Mouse (Mus musculus): ENCODE measurements at regions not wholly inside any gene's neighbourhood (a gene's known extent, or its start where the extent isn't known, plus 50 kb on each side); places are given as distances from the start of the nearest gene placed in this dataset.

- H3K9ac ChIP-seq = no peak overlapping the region
- no peaks in the 10 kb centered on the region for H3K9me3 ChIP-seq (ENCODE audit: low read length)
- WGBS = 95% methylated on average over 1 of the region's 1 CpGs
Observed at GRCm38 (mm10) chr13:83206622-83207021, 297.2 kb upstream of the Mef2c start.

DNA sequence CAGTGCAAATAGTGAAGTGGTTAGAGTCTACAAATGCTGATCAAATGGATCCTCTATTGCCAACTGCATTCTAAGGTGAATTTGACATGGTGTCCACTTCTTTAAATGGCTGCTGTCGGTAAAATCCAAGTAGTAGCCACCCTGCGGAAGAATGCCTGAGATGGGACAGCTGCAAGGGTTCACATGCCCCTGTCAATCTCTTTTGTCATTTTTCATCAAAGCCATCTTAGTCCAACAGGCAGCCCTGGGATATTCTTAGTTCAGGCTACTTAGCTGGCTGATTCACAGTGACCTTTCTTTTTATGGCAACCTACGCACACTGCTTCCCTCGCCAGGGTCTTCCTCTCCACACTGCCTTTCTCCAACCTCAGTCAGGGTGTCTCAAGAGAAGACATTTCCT, 296.3 kb upstream of the Mef2c start:
- TF ChIP-seq CTCF (IDR thresholded peaks at IDR 0.05; ENCODE audit: low read depth) = no peak
- no peak for ATAC-seq
- H3K27me3 ChIP-seq (ENCODE audit: insufficient read depth, low read length) = no peaks in the 10 kb centered on the region
- no peaks in the 10 kb centered on the region for H3K9me3 ChIP-seq (ENCODE audit: low read length)
- H3K4me1 ChIP-seq (ENCODE audit: insufficient read depth) = no peaks in the 10 kb centered on the region
- no peaks in the 10 kb centered on the region for H3K36me3 ChIP-seq (ENCODE audit: insufficient read depth)
- DNase-seq = no peak
- WGBS = 92% methylated on average over 4 of the region's 4 CpGs
- H3K27ac ChIP-seq (ENCODE audit: low read depth, low read length) = no peak overlapping the region
- no peak overlapping the region for H3K4me2 ChIP-seq (ENCODE audit: low read depth)
- H3K4me3 ChIP-seq (ENCODE audit: low read depth, low read length) = no peak overlapping the region
- H3K9ac ChIP-seq = no peak overlapping the region

More at GRCm38 (mm10) chr13:83206622-83207021, 297.2 kb upstream of the Mef2c start:
- no peak for ATAC-seq
- DNase-seq = no peak
- H3K4me1 ChIP-seq (ENCODE audit: insufficient read depth) = no peaks in the 10 kb centered on the region
- H3K4me3 ChIP-seq (ENCODE audit: low read depth, low read length) = no peak overlapping the region
- no peaks in the 10 kb centered on the region for H3K27me3 ChIP-seq (ENCODE audit: insufficient read depth, low read length)
- H3K27ac ChIP-seq (ENCODE audit: low read depth, low read length) = no peak overlapping the region
- no peaks in the 10 kb centered on the region for H3K36me3 ChIP-seq (ENCODE audit: insufficient read depth)
- H3K4me2 ChIP-seq (ENCODE audit: low read depth) = no peak overlapping the region
- TF ChIP-seq CTCF (IDR thresholded peaks at IDR 0.05; ENCODE audit: low read depth) = no peak

GRCm38 (mm10) chr13:83208111-83208510, 295.7 kb upstream of the Mef2c start:
- H3K4me1 ChIP-seq (ENCODE audit: insufficient read depth) = no peaks in the 10 kb centered on the region
- no peaks in the 10 kb centered on the region for H3K9me3 ChIP-seq (ENCODE audit: low read length)
- no peaks in the 10 kb centered on the region for H3K36me3 ChIP-seq (ENCODE audit: insufficient read depth)
- no peak for DNase-seq
- WGBS = 83% methylated on average over 5 of the region's 5 CpGs
- H3K9ac ChIP-seq = no peak overlapping the region
- TF ChIP-seq CTCF (IDR thresholded peaks at IDR 0.05; ENCODE audit: low read depth) = no peak
- H3K4me3 ChIP-seq (ENCODE audit: low read depth, low read length) = no peak overlapping the region
- H3K27me3 ChIP-seq (ENCODE audit: insufficient read depth, low read length) = no peaks in the 10 kb centered on the region
- ATAC-seq = no peak
- H3K4me2 ChIP-seq (ENCODE audit: low read depth) = no peak overlapping the region
- no peak overlapping the region for H3K27ac ChIP-seq (ENCODE audit: low read depth, low read length)

- H3K9ac ChIP-seq = no peak overlapping the region
- no peak for DNase-seq
Observed at GRCm38 (mm10) chr13:83214811-83215210, 289.0 kb upstream of the Mef2c start.

DNA sequence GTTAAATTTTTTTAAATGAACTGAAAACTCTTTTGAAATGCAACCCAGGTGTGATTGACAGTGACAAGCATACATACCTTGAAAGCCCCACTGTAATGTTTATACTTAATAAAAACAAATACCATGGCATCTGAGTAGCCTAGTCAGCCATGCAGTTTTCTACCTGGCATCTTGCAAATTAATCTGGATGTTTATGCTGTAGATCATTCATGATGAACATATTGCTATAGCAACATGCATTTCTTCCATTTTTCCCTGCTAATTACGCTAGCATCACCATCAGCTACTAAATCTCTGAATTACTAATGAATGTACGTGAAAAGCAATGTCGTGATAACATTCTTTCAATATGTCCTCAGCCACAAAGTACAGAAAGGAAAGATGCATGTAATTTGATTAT, 287.4 kb upstream of the Mef2c start:
- Histone ChIP-seq H3K9me3 (ENCODE audit: low read length) (no peaks in the 10 kb centered on the region), H3K9ac (no peak overlapping the region), H3K27me3 (ENCODE audit: insufficient read depth, low read length) (no peaks in the 10 kb centered on the region), H3K27ac (ENCODE audit: low read depth, low read length) (no peak overlapping the region), H3K4me3 (ENCODE audit: low read depth, low read length) (no peak overlapping the region), H3K36me3 (ENCODE audit: insufficient read depth) (no peaks in the 10 kb centered on the region), H3K4me2 (ENCODE audit: low read depth) (no peak overlapping the region), H3K4me1 (ENCODE audit: insufficient read depth) (no peaks in the 10 kb centered on the region)
- DNase-seq (no peak), ATAC-seq (no peak)
- WGBS = 54% methylated on average over 3 of the region's 3 CpGs
- no peak for TF ChIP-seq CTCF (IDR thresholded peaks at IDR 0.05; ENCODE audit: low read depth)

More at GRCm38 (mm10) chr13:83214811-83215210, 289.0 kb upstream of the Mef2c start:
- no peak for TF ChIP-seq CTCF (IDR thresholded peaks at IDR 0.05; ENCODE audit: low read depth)
- Histone ChIP-seq H3K27me3 (ENCODE audit: insufficient read depth, low read length) (no peaks in the 10 kb centered on the region), H3K27ac (ENCODE audit: low read depth, low read length) (no peak overlapping the region), H3K4me2 (ENCODE audit: low read depth) (no peak overlapping the region), H3K4me1 (ENCODE audit: insufficient read depth) (no peaks in the 10 kb centered on the region), H3K4me3 (ENCODE audit: low read depth, low read length) (no peak overlapping the region), H3K9me3 (ENCODE audit: low read length) (no peaks in the 10 kb centered on the region), H3K36me3 (ENCODE audit: insufficient read depth) (no peaks in the 10 kb centered on the region)
- ATAC-seq = no peak

GRCm38 (mm10) chr13:83252452-83252851, 251.4 kb upstream of the Mef2c start:
- WGBS = 95% methylated on average over 1 of the region's 1 CpGs
- DNase-seq = no peak
- Histone ChIP-seq H3K4me1 (ENCODE audit: insufficient read depth) (no peaks in the 10 kb centered on the region), H3K9me3 (ENCODE audit: low read length) (no peaks in the 10 kb centered on the region), H3K36me3 (ENCODE audit: insufficient read depth) (no peaks in the 10 kb centered on the region), H3K27me3 (ENCODE audit: insufficient read depth, low read length) (no peaks in the 10 kb centered on the region), H3K9ac (no peak overlapping the region), H3K27ac (ENCODE audit: low read depth, low read length) (no peak overlapping the region), H3K4me3 (ENCODE audit: low read depth, low read length) (no peak overlapping the region), H3K4me2 (ENCODE audit: low read depth) (no peak overlapping the region)
- no peak for TF ChIP-seq CTCF (IDR thresholded peaks at IDR 0.05; ENCODE audit: low read depth)
- ATAC-seq = no peak

DNA sequence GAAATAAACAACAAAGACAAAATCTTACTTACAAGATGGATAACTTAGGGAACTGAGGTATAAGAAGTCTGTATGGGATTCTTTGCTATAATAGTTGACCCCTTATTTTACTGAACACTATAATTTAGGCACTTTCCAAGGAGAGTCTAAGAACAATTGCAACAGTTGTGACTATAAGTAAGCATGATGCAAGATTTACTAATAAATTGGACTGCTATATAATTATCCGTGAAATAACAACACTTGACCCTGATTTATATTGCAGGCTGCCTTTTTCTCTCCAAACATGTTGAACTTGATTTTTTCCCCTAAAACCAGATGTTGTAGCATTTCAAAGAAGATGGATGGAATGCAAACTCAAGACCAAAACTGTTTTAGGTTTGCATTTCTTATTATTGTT, 237.2 kb upstream of the Mef2c start:
- H3K27me3 ChIP-seq (ENCODE audit: insufficient read depth, low read length) = no peaks in the 10 kb centered on the region
- H3K36me3 ChIP-seq (ENCODE audit: insufficient read depth) = no peaks in the 10 kb centered on the region
- no peak overlapping the region for H3K4me2 ChIP-seq (ENCODE audit: low read depth)
- H3K27ac ChIP-seq (ENCODE audit: low read depth, low read length) = no peak overlapping the region
- H3K4me1 ChIP-seq (ENCODE audit: insufficient read depth) = no peaks in the 10 kb centered on the region
- WGBS = 78% methylated on average over 1 of the region's 1 CpGs
- no peak overlapping the region for H3K9ac ChIP-seq
- DNase-seq (no peak), ATAC-seq (no peak)
- no peaks in the 10 kb centered on the region for H3K9me3 ChIP-seq (ENCODE audit: low read length)
- no peak for TF ChIP-seq CTCF (IDR thresholded peaks at IDR 0.05; ENCODE audit: low read depth)
- no peak overlapping the region for H3K4me3 ChIP-seq (ENCODE audit: low read depth, low read length)

GRCm38 (mm10) chr13:83268663-83269062, 235.2 kb upstream of the Mef2c start:
- ATAC-seq = no peak
- 93% methylated on average over 3 of the region's 3 CpGs for WGBS
- H3K27ac ChIP-seq (ENCODE audit: low read depth, low read length) = no peak overlapping the region

More at GRCm38 (mm10) chr13:83268663-83269062, 235.2 kb upstream of the Mef2c start:
- no peaks in the 10 kb centered on the region for H3K27me3 ChIP-seq (ENCODE audit: insufficient read depth, low read length)
- H3K4me2 ChIP-seq (ENCODE audit: low read depth) = no peak overlapping the region
- H3K36me3 ChIP-seq (ENCODE audit: insufficient read depth) = no peaks in the 10 kb centered on the region
- no peak overlapping the region for H3K9ac ChIP-seq
- H3K4me1 ChIP-seq (ENCODE audit: insufficient read depth) = no peaks in the 10 kb centered on the region
- no peak for TF ChIP-seq CTCF (IDR thresholded peaks at IDR 0.05; ENCODE audit: low read depth)
- no peak for DNase-seq
- no peaks in the 10 kb centered on the region for H3K9me3 ChIP-seq (ENCODE audit: low read length)
- H3K4me3 ChIP-seq (ENCODE audit: low read depth, low read length) = no peak overlapping the region

Data from forebrain, postnatal 0 days (tissue).